Mouse (Mus musculus) retina, adult 2 months (tissue): ENCODE results near the gene Mgat2.
"Not testable (repeated sequence)": the region's sequence is repeated elsewhere in the genome, so short reads cannot be mapped to it uniquely, and the experiment has no call there.

Source experiments
- DNase-seq: peaks from one replicate; pipeline ENCODE4 v3.0.0-alpha.2; 2012; ENCODE audit warnings: low read depth, low spot score

The Mgat2 gene

GRCm38 (mm10) chr12:69183583-69184308, at the start of gene Mgat2, which contains the start of gene Rpl36al:
Gene Mgat2, plus strand, starts transcription at chr12:69184157.
Gene Rpl36al, minus strand, starts transcription at chr12:69184083.
- peak; percentile 96 for DNase-seq

DNA sequence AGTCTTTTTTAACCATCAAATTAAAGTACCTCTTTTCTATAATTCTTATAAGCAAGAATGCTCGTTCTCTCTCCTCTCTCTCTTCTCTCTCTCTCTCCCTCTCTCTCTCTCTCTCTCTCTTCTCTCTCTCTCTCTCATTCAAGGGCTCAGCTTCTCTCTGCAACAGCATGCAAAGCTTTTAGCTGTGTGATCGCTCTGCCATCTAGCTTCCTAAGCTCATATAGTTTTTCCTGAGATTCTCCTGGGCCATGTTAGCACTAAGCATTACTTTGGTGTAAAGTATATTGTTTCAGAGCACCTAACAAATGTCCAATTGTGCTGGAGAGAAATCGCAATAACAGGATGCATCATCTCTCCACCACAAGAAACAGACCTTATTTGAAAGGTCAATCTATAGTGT, 44.8 kb upstream of the Mgat2 start:
- DNase-seq, result no peak

DNA sequence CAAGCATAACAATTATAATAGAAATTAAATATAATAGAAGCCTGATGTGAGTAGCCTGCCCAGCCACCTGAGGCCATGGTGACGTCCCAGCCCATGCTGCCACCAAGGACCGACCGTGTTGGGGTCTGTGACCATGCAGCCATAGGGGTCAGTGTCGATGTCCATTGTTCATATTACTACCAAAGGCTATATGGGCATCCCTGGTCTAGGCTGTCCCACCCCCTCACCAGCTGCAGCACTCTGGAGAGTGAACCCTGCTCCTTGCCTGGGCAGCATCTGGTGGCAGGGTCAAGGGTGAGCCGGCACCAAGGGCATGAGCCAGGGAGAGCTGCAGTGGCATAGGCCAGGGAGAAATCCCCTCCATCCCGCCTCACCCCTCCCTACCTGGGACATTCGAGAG, 44.1 kb upstream of the Mgat2 start:
- DNase-seq, result no peak

DNA sequence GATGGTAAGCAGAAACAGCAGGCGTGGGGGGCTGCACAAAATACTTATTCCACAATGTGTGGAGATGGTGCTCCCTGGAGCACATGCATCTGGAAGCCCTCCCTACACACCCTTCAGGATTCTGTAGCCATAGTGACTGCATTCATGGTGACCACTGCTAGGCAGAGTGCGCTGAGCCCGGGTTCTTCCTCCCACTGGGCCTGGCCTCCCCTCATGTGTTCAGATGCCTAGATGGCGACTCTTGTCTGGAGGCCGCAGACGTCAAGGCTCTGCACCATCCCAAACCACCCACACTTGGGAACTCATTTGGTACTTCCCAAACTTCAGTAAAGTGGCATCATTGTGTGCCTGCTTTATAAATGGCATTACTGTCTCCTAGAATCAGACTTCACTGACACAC, 40.5 kb upstream of the Mgat2 start:
- DNase-seq, result no peak

DNA sequence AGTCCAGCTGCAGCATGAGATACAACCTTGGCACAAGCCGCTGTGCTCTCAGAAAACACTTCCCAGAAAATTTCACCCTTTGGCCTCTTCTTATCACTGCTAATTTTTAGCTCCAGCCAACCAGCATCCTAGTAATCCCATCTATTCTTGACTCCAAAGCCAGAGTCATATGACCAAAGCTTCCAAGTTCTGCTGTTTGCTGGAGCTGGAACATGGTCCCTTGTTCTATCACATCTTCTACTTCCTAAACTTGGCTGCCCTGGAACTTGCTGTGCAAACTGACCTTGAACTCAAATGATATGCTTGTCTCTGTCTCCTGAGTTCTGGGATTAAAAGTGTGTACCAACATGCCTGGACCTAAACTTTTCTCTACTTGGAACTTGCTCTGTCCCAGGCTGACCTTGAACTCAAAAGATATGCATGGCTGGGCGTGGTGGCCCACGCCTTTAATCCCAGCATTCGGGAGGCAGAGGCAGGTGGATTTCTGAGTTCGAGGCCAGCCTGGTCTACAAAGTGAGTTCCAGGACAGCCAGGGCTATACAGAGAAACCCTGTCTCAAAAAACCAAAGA, 36.7 kb upstream of the Mgat2 start:
- no peak for DNase-seq

- DNase-seq, result no peak
Measured at GRCm38 (mm10) chr12:69150049-69150448, 33.9 kb upstream of the Mgat2 start.

- no peak for DNase-seq
Measured at GRCm38 (mm10) chr12:69155923-69156322, 28.0 kb upstream of the Mgat2 start.

DNA sequence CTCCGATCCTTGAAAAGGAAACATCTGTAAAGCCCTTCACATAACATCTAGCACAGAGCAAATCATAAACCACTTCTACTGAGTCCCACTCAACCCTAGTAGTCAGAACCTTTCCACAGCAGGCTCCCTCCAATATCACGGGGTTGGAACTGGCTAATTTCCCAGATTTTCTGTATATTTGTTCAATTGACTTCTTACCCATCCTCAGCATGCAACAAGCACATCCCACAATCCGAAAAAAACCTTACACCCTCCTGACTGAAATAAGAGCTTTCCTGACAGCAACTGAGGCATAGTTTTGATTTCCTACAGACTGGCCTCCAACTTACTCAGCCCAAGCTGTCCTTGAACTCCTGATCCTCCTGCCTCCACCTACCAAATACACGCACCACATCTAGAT, 27.5 kb upstream of the Mgat2 start:
- no peak for DNase-seq

GRCm38 (mm10) chr12:69157107-69157506, 26.9 kb upstream of the Mgat2 start:
- no peak for DNase-seq

DNA sequence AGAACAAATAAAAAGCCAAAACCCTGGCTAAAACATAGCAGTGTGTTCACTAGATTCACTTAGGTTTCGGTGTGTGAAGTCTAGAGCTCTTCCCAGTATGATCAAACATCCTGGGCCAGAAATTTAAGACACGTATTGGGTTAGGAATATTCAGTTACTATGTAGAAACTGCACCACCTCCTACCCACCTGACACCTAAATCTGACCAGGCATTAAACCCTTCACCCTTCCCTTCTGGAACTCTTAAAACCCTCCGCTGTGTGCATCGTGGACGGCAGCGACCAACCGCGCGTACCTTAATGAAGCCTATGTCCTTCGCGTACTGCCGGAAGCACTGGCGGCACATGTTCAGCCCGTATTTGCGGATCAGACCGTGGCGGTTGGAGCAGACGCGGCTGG, 25.6 kb upstream of the Mgat2 start:
- peak; percentile 3 for DNase-seq

- DNase-seq, result peak; percentile 96
Measured at GRCm38 (mm10) chr12:69158765-69159577, 25.0 kb upstream of the Mgat2 start, which contains the start of gene Rps29. Gene Rps29, minus strand, starts transcription at chr12:69159186.

DNA sequence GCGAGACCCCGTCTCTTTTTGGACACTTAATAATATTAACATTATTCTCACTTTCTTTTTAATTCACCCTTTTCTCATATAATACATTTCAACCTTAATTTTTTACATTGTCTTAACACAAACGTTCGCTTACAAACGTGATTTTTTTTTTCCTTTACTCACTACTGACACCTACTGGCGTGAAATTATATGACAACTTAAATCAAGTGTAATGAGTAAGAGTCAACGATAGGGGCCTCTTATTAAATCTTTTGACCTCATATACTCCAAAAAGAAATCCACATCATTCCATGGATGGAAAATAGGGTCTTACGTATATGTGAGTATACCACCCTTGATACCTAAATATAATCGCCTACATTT, 24.4 kb upstream of the Mgat2 start:
- peak; percentile 74 for DNase-seq

DNA sequence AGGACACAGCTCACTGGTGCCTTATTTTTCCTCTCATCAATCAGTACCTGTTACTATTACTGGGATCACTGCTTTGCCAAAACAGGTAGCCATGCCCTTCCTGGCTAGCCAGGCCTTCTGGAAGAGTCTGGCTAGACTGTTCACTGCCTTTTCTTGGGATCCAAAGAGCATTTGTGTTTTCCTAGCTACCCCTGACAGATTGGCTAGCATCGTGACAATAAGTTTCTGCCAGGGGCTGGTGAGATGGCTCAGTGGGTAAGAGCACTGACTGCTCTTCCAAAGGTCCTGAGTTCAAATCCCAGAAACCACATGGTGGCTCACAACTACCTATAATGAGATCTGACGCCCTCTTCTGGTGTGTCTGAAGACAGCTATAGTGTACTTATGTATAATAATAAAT, 23.3 kb upstream of the Mgat2 start:
- DNase-seq, result not testable (repeated sequence)

DNA sequence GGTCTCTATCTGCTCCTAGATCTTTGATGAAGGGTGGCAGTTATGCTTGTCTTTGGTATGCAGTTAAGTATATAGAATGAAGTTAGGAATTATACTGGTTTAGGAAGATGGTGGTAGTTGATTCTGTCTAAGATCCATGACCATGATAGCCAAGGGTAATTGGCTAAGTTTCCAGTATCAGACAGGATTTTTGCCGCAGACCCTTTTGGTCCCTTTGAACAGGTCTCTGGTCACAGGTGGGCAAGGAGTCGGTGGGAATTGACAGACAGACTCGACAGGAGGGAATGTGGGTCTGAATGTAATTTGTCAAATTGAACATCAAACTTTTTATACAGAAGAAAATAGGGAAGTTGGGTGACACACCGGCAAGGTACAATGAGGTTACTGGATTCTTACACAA, 20.4 kb upstream of the Mgat2 start:
- not testable (repeated sequence) for DNase-seq

- DNase-seq, result no peak
Measured at GRCm38 (mm10) chr12:69164904-69165303, 19.1 kb upstream of the Mgat2 start.

DNA sequence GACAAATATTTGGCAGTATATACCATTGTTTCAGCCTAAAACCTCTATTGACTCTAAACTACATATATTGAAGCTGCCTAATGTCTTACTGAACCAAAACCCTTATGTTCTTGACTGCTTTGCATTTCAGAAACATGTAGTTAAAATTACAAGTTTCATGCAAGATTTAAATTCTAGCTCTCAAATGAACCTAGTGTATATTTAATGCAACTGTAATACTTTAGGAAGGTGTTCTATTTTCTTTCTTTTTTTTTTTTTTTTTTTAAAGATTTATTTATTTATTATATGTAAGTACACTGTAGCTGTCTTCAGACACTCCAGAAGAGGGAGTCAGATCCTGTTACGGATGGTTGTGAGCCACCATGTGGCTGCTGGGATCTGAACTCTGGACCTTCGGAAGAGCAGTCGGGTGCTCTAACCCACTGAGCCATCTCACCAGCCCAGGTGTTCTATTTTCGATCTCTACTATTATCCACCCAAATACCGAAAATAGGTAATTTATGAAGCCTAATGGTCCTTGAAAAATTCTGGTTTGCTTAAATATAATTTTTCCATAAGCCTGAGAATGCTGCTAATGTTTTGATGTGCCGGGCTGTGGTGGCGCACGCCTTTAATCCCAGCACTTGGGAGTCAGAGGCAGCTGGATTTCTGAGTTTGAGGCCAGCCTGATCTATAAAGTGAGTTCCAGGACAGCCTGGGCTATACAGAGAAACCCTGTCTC, 16.9 kb upstream of the Mgat2 start:
- not testable (repeated sequence) for DNase-seq

DNA sequence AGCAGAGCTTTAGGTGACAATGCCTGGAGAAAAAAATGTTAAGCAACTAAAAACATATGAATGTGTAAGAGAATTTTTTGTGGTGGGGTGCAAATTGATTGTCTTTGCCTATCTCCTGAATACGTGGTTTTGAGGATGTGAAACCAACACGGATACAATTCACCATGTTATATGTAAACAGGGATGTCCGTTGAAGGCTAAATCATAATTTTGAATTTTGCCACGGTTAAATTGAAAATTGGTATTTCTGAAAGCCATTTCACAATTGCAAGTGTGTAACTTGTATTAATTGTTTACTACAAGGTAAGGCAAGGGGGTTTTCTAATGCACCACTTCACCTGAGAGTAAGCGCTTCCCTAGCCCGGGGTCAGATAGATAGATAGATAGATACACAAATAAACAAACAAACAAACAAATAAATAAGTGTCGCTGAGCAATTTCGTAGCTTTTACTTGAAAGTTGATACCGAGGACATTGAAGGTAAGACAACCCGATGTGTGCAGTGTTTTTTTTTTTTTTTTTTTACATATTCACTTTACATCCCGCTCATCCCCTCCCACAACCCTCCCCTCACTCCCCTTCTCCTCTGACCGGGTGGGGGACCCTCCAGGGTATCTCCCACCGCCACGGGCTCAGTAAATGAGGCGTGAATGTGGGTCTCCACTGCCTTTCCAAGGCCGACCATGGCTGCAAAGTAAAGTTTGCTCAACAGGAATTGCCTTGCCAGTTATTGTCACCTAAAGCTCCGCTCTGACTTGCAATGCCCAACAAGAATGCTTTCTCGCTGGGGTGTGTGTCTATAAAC, 16.1 kb upstream of the Mgat2 start:
- no peak for DNase-seq

GRCm38 (mm10) chr12:69168461-69169106, 15.4 kb upstream of the Mgat2 start, which contains the start of gene Lrr1:
Gene Lrr1, plus strand, starts transcription at chr12:69168814.
- DNase-seq, result peak; percentile 78

- DNase-seq, result no peak
Measured at GRCm38 (mm10) chr12:69171307-69171706, 12.7 kb upstream of the Mgat2 start.

- no peak for DNase-seq
Measured at GRCm38 (mm10) chr12:69175975-69176374, 8.0 kb upstream of the Mgat2 start.
